Mouse (Mus musculus) stomach, embryonic 14.5 days (tissue): ENCODE measurements at regions not wholly inside any gene's neighbourhood (a gene's known extent, or its start where the extent isn't known, plus 50 kb on each side); places are given as distances from the start of the nearest gene placed in this dataset.

Experiments
- ATAC-seq: fragments of 200-750 bp; cut with Nextera tagmentation; 2 replicates; pipeline ENCODE4 v1.8.0; 2017; ENCODE audit warnings: low read depth, moderate TSS enrichment; ENCODE audit not compliant: insufficient number of reproducible peaks, insufficient read depth, low FRiP score
- H3K27ac ChIP-seq: fragments of 300-500 bp; sonication (generic); 2 replicates; pipeline ENCODE4 v1.5.1; 2014; ENCODE audit warnings: mild to moderate bottlenecking, low read length, moderate library complexity, mixed read lengths
- H3K27me3 ChIP-seq: fragments of 300-500 bp; sonication (generic); 2 replicates; pipeline ENCODE4 v1.6.1; 2014; ENCODE audit warnings: low read length, control low read depth, mixed read lengths; ENCODE audit not compliant: control insufficient read depth, insufficient read depth
- H3K36me3 ChIP-seq: fragments of 300-500 bp; sonication (generic); 2 replicates; pipeline ENCODE4 v1.6.1; 2014; ENCODE audit warnings: mild to moderate bottlenecking, control low read depth, low read length, moderate library complexity, mixed read lengths; ENCODE audit not compliant: control insufficient read depth, insufficient read depth
- H3K4me1 ChIP-seq: fragments of 300-500 bp; sonication (generic); 2 replicates; pipeline ENCODE4 v1.6.1; 2014; ENCODE audit warnings: low read length, control low read depth, mixed read lengths; ENCODE audit not compliant: control insufficient read depth, insufficient read depth
- H3K4me2 ChIP-seq: fragments of 300-500 bp; sonication (generic); replicated peaks from 2 replicates; pipeline ENCODE4 v1.6.1; 2014; ENCODE audit warnings: low read depth, low read length, control low read depth
- H3K4me3 ChIP-seq: fragments of 300-500 bp; sonication (generic); 2 replicates; pipeline ENCODE4 v1.5.1; 2014; ENCODE audit warnings: low read depth, low read length, control low read depth
- H3K9ac ChIP-seq: fragments of 300-500 bp; sonication (generic); replicated peaks from 2 replicates; pipeline ENCODE4 v1.6.1; 2014; ENCODE audit warnings: low read depth, mild to moderate bottlenecking, control low read depth, low read length, moderate library complexity, mixed read lengths
- H3K9me3 ChIP-seq: fragments of 300-500 bp; sonication (generic); 2 replicates; pipeline ENCODE4 v1.6.1; 2016; ENCODE audit warnings: low read depth, low read length, control low read depth; ENCODE audit not compliant: control insufficient read depth
- WGBS: fragments of 180-500 bp; shearing (Covaris S2); extraction: QIAGEN DNeasy Blood & Tissue Kit; methylation state at CpG from one replicate; pipeline ENCODE4 v1.1.7; 2014; 5-methylcytosine and 5-hydroxymethylcytosine counted together

DNA sequence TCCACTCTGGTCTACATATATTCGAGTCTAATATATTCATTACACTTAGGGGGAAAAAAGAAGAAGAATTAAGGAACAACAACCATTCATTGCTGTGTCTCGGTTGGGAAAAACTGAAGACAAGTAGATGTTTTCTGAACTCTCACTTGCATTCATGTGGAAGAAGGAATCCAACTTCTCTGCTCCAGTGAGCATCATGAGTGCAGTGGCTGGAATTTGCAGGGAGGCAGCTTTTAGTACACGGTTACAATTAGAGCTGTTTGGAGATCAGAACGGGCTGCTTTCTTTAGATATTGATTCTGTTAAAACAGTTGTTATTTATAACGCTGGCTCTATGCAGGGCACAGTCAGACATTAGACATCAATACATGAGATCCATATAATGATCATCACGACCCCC, 298.5 kb upstream of the Syt1 start:
- H3K9me3 ChIP-seq = no peaks in the 10 kb centered on the region

GRCm38 (mm10) chr10:109300199-109300598, 289.4 kb upstream of the Syt1 start:
- H3K9me3 ChIP-seq = no peaks in the 10 kb centered on the region
- no peaks in the 10 kb centered on the region for H3K4me1 ChIP-seq
- ATAC-seq = no peak
- 82% methylated on average over 2 of the region's 2 CpGs for WGBS
- no peak overlapping the region for H3K4me3 ChIP-seq
- no peaks in the 10 kb centered on the region for H3K36me3 ChIP-seq
- H3K27me3 ChIP-seq = no peaks in the 10 kb centered on the region
- H3K9ac ChIP-seq = no peak overlapping the region
- H3K27ac ChIP-seq = no peak overlapping the region
- H3K4me2 ChIP-seq = no peak overlapping the region

More for the DNA sequence above, 298.5 kb upstream of the Syt1 start:
- Histone ChIP-seq H3K27me3 (no peaks in the 10 kb centered on the region), H3K27ac (no peak overlapping the region), H3K4me2 (no peak overlapping the region), H3K36me3 (no peaks in the 10 kb centered on the region), H3K9ac (no peak overlapping the region), H3K4me3 (no peak overlapping the region), H3K4me1 (no peaks in the 10 kb centered on the region)
- WGBS = 82% methylated on average over 6 of the region's 6 CpGs
- ATAC-seq = no peak

DNA sequence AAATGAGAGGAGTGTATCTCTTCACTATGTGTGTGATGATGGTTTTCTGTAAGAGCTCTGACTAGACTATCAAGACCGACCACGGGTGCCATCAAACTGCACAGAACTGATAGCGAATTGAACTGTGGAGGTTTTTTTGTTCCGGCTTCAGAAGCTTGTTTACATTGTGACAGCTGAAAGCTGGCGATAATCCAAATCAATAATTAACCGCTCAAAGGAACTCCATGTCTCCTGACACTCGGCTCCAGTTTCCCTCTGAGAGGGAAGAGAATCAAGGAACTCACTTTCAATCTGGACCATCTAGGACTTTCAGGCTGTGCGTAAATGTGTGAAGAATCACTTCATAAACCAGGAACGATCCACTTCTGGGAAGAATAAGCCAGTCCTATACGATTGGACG, 289.0 kb upstream of the Syt1 start:
- 42% methylated on average over 11 of the region's 11 CpGs for WGBS
- Histone ChIP-seq H3K36me3 (no peaks in the 10 kb centered on the region), H3K27me3 (no peaks in the 10 kb centered on the region), H3K4me3 (no peak overlapping the region), H3K4me2 (no peak overlapping the region), H3K9me3 (no peaks in the 10 kb centered on the region), H3K27ac (no peak overlapping the region), H3K4me1 (no peaks in the 10 kb centered on the region), H3K9ac (no peak overlapping the region)
- ATAC-seq = no peak

DNA sequence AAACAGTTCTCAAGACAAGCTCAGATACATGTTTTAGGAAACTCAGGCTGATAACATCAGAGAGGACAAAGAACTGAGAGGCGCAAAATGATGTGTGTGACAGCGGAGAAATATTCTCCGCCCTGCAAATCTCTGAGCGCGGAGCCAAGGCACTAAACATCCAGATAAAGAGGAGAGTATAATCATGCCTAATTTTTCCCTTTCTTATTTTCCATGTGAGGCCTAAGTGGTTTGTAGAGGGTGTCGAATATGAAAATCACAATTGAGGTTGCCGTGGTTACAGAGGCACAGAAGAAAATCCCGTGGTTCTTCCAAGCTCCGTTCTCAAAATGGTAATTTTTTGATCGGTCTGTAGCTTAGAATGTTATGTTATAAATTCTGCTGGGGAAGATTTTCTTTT, 272.6 kb upstream of the Syt1 start:
- H3K36me3 ChIP-seq = no peaks in the 10 kb centered on the region
- H3K4me2 ChIP-seq = no peak overlapping the region
- no peak overlapping the region for H3K27ac ChIP-seq
- no peaks in the 10 kb centered on the region for H3K27me3 ChIP-seq
- no peaks in the 10 kb centered on the region for H3K4me1 ChIP-seq
- ATAC-seq = no peak
- no peak overlapping the region for H3K9ac ChIP-seq
- H3K9me3 ChIP-seq = no peaks in the 10 kb centered on the region
- H3K4me3 ChIP-seq = no peak overlapping the region
- 91% methylated on average over 10 of the region's 10 CpGs for WGBS

- no peak overlapping the region for H3K4me3 ChIP-seq
- H3K36me3 ChIP-seq = no peaks in the 10 kb centered on the region
- H3K4me1 ChIP-seq = no peaks in the 10 kb centered on the region
- H3K27ac ChIP-seq = no peak overlapping the region
- ATAC-seq = no peak
- 95% methylated on average over 3 of the region's 3 CpGs for WGBS
- H3K27me3 ChIP-seq = no peaks in the 10 kb centered on the region
- no peak overlapping the region for H3K9ac ChIP-seq
- no peak overlapping the region for H3K4me2 ChIP-seq
- H3K9me3 ChIP-seq = no peaks in the 10 kb centered on the region
Measured at GRCm38 (mm10) chr10:109249781-109250180, 239.0 kb upstream of the Syt1 start.

GRCm38 (mm10) chr10:109246328-109246727, 235.5 kb upstream of the Syt1 start:
- H3K9me3 ChIP-seq = no peaks in the 10 kb centered on the region
- no peaks in the 10 kb centered on the region for H3K27me3 ChIP-seq
- ATAC-seq = no peak
- no peak overlapping the region for H3K4me3 ChIP-seq
- H3K27ac ChIP-seq = no peak overlapping the region
- H3K4me2 ChIP-seq = no peak overlapping the region
- H3K9ac ChIP-seq = no peak overlapping the region
- H3K4me1 ChIP-seq = no peaks in the 10 kb centered on the region
- WGBS = 57% methylated on average over 4 of the region's 4 CpGs
- no peaks in the 10 kb centered on the region for H3K36me3 ChIP-seq

- no peak overlapping the region for H3K27ac ChIP-seq
- H3K27me3 ChIP-seq = no peaks in the 10 kb centered on the region
- no peak overlapping the region for H3K9ac ChIP-seq
- H3K4me2 ChIP-seq = no peak overlapping the region
- 76% methylated on average over 7 of the region's 7 CpGs for WGBS
- H3K9me3 ChIP-seq = no peaks in the 10 kb centered on the region
- H3K4me1 ChIP-seq = no peaks in the 10 kb centered on the region
- H3K36me3 ChIP-seq = no peaks in the 10 kb centered on the region
- ATAC-seq = no peak
- no peak overlapping the region for H3K4me3 ChIP-seq
Measured at GRCm38 (mm10) chr10:109237026-109237425, 226.2 kb upstream of the Syt1 start.

- no peaks in the 10 kb centered on the region for H3K27me3 ChIP-seq
- H3K27ac ChIP-seq = no peak overlapping the region
- no peak for ATAC-seq
- H3K4me1 ChIP-seq = no peaks in the 10 kb centered on the region
- no peaks in the 10 kb centered on the region for H3K9me3 ChIP-seq
- WGBS = 93% methylated on average over 3 of the region's 3 CpGs
- H3K9ac ChIP-seq = no peak overlapping the region
- H3K36me3 ChIP-seq = no peaks in the 10 kb centered on the region
- no peak overlapping the region for H3K4me3 ChIP-seq
- no peak overlapping the region for H3K4me2 ChIP-seq
Measured at GRCm38 (mm10) chr10:109226989-109227388, 216.2 kb upstream of the Syt1 start.

DNA sequence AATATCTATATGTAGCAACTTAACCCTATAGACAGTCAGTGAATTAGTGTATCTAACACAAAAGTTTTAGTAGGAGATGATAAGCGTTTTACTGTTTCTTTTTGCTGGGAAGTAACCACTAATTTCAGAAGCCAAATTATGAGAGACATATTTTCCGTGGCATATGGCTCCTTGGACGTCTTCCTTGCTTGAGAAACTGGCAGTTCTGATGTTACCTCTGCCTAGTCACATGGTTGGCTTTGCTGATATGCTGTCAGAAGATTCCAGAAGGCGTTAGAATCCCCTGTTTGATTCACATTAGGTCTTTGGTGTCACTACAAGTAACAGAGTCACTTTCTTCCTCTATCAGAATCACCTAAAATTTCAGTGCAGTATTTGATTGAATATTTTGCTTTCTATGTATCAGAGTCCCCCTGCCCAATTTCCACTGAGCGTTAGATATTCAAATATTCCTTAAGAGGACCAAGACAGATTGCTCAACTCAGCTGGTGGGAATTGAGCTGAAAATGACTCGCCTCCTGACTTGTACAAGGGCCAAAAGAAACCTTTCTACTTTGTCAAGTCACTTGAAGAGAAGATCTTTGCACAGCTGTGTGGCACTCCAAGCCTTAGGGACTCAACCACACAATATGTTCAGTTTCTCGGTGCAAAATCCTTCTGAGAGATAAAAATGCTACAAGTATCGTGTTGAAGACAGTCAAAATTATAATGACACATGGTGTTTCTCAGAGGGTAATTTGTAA, 178.2 kb upstream of the Syt1 start:
- Histone ChIP-seq H3K9ac (no peak overlapping the region), H3K9me3 (no peaks in the 10 kb centered on the region), H3K36me3 (no peaks in the 10 kb centered on the region), H3K4me2 (no peak overlapping the region), H3K27me3 (no peaks in the 10 kb centered on the region), H3K27ac (no peak overlapping the region), H3K4me1 (no peaks in the 10 kb centered on the region), H3K4me3 (no peak overlapping the region)
- WGBS = 79% methylated on average over 8 of the region's 8 CpGs
- ATAC-seq = no peak
